Mouse (Mus musculus) urinary bladder, postnatal 14 days (tissue): ENCODE results near the gene Steap3.

Experiments used
- DNase-seq: peaks from one replicate; pipeline ENCODE4 v3.0.0; 2021; ENCODE audit warnings: low spot score

The Steap3 gene

DNA sequence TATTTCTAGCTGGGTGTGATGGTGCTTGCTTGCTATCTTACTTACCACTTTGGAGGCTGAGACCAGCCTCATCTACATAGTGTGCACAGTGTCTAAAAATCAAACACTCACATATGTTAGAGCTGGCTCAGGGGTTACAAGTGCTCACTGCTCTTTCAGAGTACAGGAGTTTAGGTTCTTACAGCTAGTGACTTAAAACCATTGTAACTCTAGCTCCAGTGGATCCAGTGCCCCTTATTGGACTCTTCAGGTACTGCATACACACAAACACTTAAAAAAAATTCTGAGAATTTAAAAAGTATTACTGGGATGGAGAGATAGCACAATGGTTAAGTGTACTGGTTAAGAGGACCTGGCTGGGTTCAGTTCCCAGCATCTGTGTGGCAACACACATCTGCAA lies 125.5 kb downstream of the Steap3 start:
- DNase-seq, result no peak

DNA sequence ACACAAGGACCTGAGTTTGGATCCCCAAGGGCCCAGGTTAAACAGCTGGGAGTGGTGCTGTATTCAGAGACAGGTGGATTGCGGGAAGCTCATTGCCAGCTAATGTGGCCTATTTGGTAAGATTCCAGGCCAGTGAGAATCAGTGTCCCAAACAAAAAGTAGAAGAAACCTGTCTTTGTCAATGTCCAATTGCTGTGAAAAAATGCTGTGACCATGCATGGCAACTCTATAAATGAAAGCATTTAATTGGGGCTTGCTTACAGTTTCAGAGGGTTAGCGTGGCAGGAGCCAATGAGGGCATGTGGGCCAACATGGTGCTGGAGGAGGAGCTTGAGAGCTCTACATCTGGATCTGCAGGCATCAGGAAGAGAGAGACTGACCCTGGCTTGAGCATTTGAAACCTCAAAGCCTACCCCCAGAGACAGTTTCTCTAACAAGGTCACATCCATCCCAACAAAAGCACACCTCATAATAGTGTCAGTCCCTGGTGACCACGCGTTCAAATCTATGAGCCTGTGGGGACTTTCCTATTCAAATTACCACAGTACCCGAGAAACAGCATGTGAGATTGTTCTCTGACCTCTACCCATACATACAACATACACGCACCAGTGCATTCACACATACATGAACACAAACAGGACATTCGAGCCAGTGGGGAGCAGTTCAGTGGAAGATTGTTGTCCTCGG lies 126.8 kb downstream of the Steap3 start:
- no peak for DNase-seq

DNA sequence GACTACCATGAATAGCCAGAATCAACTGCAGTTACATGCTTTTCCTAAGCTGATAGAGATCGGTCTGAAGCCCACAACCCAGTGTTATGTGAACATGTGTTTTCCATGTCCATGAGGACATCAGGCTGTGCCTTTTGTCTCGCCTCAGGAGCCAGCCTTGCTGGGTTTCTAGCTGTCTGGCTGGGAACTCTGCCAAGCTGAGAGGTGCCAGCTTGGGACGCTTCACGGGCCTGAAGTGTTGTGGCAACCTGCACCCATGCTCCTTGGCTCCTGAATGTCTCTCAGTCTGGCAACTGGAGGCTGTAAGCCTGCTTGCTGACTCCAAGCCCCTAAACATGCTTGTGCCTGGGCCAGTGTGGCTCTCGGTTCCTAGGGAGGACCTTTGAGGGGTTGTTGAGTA lies 130.0 kb downstream of the Steap3 start:
- peak; percentile 20 for DNase-seq
